Mouse (Mus musculus) lung, embryonic 16.5 days (tissue): ENCODE results near the gene Panx2. TPM values are rescaled to one million over a fixed set of nuclear protein-coding genes. Genes with fewer than 3 reads are reported as not detected.

Source experiments
- ATAC-seq: fragments of 200-750 bp; cut with Nextera tagmentation; 2 replicates; pipeline ENCODE4 v1.8.0; 2017; ENCODE audit warnings: low read depth, mild to moderate bottlenecking, moderate library complexity
- H3K27ac ChIP-seq: fragments of 300-500 bp; sonication (generic); 2 replicates; pipeline ENCODE4 v1.5.1; 2014; ENCODE audit warnings: mild to moderate bottlenecking, control low read depth, low read length
- H3K27me3 ChIP-seq: fragments of 300-500 bp; sonication (generic); 2 replicates; pipeline ENCODE4 v1.6.1; 2014; ENCODE audit warnings: low read depth, low read length, mixed read lengths; ENCODE audit not compliant: control insufficient read depth, insufficient read depth
- H3K36me3 ChIP-seq: fragments of 300-500 bp; sonication (generic); 2 replicates; pipeline ENCODE4 v1.6.1; 2014; ENCODE audit warnings: low read length; ENCODE audit not compliant: control insufficient read depth, insufficient read depth
- H3K4me1 ChIP-seq: fragments of 300-500 bp; sonication (generic); replicated peaks from 2 replicates; pipeline ENCODE4 v1.6.1; 2014; ENCODE audit warnings: low read length, mixed read lengths; ENCODE audit not compliant: control insufficient read depth, insufficient read depth
- H3K4me2 ChIP-seq: fragments of 300-500 bp; sonication (generic); 2 replicates; pipeline ENCODE4 v1.6.1; 2014; ENCODE audit warnings: low read depth, low read length, control low read depth
- H3K4me3 ChIP-seq: fragments of 300-500 bp; sonication (generic); 2 replicates; pipeline ENCODE4 v1.5.1; 2014; ENCODE audit warnings: mild to moderate bottlenecking, low read length, control low read depth
- H3K9ac ChIP-seq: fragments of 300-500 bp; sonication (generic); 2 replicates; pipeline ENCODE4 v1.6.1; 2014; ENCODE audit warnings: low read length, control low read depth
- H3K9me3 ChIP-seq: fragments of 300-500 bp; sonication (generic); 2 replicates; pipeline ENCODE4 v1.6.1; 2016; ENCODE audit warnings: low read length; ENCODE audit not compliant: control insufficient read depth
- WGBS: fragments of 180-500 bp; shearing (Covaris S2); extraction: QIAGEN DNeasy Blood & Tissue Kit; methylation state at CpG from one replicate; pipeline ENCODE4 v1.1.7; 2014; 5-methylcytosine and 5-hydroxymethylcytosine counted together
- polyA plus RNA-seq: library from polyadenylated mRNA; unstranded; fragments of >200 nt; fragmentation: Nextera tagmentation; extraction: Ambion mirVana; gene quantifications from 2 replicates; pipeline ENCODE4 v1.2.1, GENCODE M21; 2015

Panx2 gene
- polyA plus RNA-seq, 1 experiment from 2014 or later: 0.21 TPM

DNA sequence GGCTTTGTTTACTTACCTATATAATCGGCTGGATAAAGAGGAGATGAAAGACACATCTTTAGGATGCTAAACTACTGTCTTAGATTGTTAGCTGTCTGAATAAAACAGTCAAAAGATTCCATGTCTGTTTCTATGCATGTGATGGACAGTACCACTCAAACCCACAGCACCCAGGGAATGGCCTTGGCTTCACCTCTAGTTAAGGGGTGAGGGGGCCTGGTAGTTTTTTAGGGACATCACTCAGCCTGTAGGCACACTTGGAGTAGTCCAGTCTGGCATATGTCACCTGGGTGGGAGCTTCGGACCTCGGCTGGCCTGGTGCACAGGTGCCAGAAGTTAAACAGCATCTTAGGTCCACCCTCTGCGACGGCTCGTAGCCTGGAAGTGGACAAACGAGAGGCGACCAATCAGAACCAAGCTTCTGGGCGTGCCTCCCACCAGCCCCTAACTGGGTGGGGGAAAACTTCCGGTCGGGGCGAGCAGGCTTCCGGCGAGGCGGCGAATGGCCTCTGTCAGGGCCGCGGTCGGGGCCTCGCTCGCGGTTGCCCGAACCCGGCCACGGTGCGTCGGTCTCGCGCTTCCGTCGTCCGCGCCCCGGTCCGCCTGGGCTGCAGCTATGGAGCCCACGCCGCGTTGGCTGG, 29.2 kb downstream of the Panx2 start, which contains the start of gene Selenoo:
TSS of gene Selenoo (plus strand) at position 478 of the 641 bp plus-strand sequence.
- H3K27me3 ChIP-seq: no peaks in the 10 kb centered on the region
- H3K27ac ChIP-seq: peak within 1 kb of the TSS; percentile 83
- H3K36me3 ChIP-seq: peaks cover 32% of the 10 kb centered on the region
- peak within 1 kb of the TSS; percentile 94 for H3K4me3 ChIP-seq
- peaks cover 13% of the 10 kb centered on the region for H3K4me1 ChIP-seq
- no peaks in the 10 kb centered on the region for H3K9me3 ChIP-seq
- H3K4me2 ChIP-seq: peak within 1 kb of the TSS; percentile 97
- WGBS: 1% methylated on average over 36 of the region's 38 CpGs
- H3K9ac ChIP-seq: peak within 1 kb of the TSS; percentile 95
- ATAC-seq: peak; percentile 97

- Histone ChIP-seq H3K9ac (peak overlapping the region; percentile 95), H3K9me3 (no peaks in the 10 kb centered on the region), H3K4me3 (peak overlapping the region; percentile 94), H3K27ac (peak overlapping the region; percentile 83), H3K27me3 (no peaks in the 10 kb centered on the region), H3K36me3 (peaks cover 34% of the 10 kb centered on the region), H3K4me2 (peak overlapping the region; percentile 97), H3K4me1 (peaks cover 13% of the 10 kb centered on the region)
- ATAC-seq: peak; percentile 76
- WGBS: 2% methylated on average over 60 of the region's 68 CpGs
These were observed 29.9 kb downstream of the Panx2 start for GRCm38 (mm10) chr15:89089248-89090051.

- no peak overlapping the region for H3K9ac ChIP-seq
These were observed 31.1 kb downstream of the Panx2 start for GRCm38 (mm10) chr15:89090662-89091061.

DNA sequence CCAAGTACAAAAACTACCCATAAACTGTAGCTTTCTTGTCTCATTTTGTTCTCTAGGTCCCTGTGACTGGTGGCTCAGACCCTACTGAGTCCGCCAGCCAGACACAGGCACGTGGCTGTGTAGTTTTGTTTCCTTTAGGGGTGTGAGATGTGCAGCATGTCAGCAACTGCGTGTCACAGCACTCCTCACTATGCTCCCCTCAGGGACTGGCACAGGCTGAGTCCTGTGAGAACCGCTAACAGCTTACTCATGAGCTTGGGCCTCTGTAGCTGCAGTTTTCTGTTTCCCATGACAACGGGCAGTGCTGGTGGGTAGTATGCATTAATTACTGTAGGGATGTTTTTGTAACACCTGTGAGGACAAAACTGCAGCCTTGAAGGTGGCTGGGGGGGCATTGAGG, 32.6 kb downstream of the Panx2 start:
- H3K36me3 ChIP-seq: peaks cover 37% of the 10 kb centered on the region
- no peaks in the 10 kb centered on the region for H3K9me3 ChIP-seq
- H3K27me3 ChIP-seq: no peaks in the 10 kb centered on the region
- ATAC-seq: no peak
- H3K9ac ChIP-seq: no peak overlapping the region
- no peak overlapping the region for H3K27ac ChIP-seq
- peaks cover 13% of the 10 kb centered on the region for H3K4me1 ChIP-seq
- H3K4me3 ChIP-seq: no peak overlapping the region
- WGBS: 73% methylated on average over 5 of the region's 5 CpGs
- no peak overlapping the region for H3K4me2 ChIP-seq

More at GRCm38 (mm10) chr15:89090662-89091061, 31.1 kb downstream of the Panx2 start:
- H3K27ac ChIP-seq: no peak overlapping the region
- no peak for ATAC-seq
- no peak overlapping the region for H3K4me3 ChIP-seq
- H3K4me2 ChIP-seq: no peak overlapping the region
- H3K27me3 ChIP-seq: no peaks in the 10 kb centered on the region
- 84% methylated on average over 4 of the region's 4 CpGs for WGBS
- H3K9me3 ChIP-seq: no peaks in the 10 kb centered on the region
- H3K36me3 ChIP-seq: peaks cover 35% of the 10 kb centered on the region
- peaks cover 13% of the 10 kb centered on the region for H3K4me1 ChIP-seq

GRCm38 (mm10) chr15:89097450-89097849, 37.9 kb downstream of the Panx2 start:
- no peaks in the 10 kb centered on the region for H3K9me3 ChIP-seq
- no peak overlapping the region for H3K4me3 ChIP-seq
- 87% methylated on average over 5 of the region's 5 CpGs for WGBS
- peaks cover 68% of the 10 kb centered on the region for H3K36me3 ChIP-seq
- no peaks in the 10 kb centered on the region for H3K27me3 ChIP-seq
- no peaks in the 10 kb centered on the region for H3K4me1 ChIP-seq
- H3K9ac ChIP-seq: no peak overlapping the region
- H3K27ac ChIP-seq: no peak overlapping the region
- H3K4me2 ChIP-seq: no peak overlapping the region
- no peak for ATAC-seq

GRCm38 (mm10) chr15:89098616-89099015, 39.1 kb downstream of the Panx2 start:
- peaks cover 62% of the 10 kb centered on the region for H3K36me3 ChIP-seq
- no peak overlapping the region for H3K9ac ChIP-seq
- no peak overlapping the region for H3K4me3 ChIP-seq
- no peak overlapping the region for H3K4me2 ChIP-seq
- no peaks in the 10 kb centered on the region for H3K4me1 ChIP-seq
- no peaks in the 10 kb centered on the region for H3K27me3 ChIP-seq
- WGBS: 94% methylated on average over 7 of the region's 7 CpGs
- H3K27ac ChIP-seq: no peak overlapping the region
- no peak for ATAC-seq
- H3K9me3 ChIP-seq: no peaks in the 10 kb centered on the region

DNA sequence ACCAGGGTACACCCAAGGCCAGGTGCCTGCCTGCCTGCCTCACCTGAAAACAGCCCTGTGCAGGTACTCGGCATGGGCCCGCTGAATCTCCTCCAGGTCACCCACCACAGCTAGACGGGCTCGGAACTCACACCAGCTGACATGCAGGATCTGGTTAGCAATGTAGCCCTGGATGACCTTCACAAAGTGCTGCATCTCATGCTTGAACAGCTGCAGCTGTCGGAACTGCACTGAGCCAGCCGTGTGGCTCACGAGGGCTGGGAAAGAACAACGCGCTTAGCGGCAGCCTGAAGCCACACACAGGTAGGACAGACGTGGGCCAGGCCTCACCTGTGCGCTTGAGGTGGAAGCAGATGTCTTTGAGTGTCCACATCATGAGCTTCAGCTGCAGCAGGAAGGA, 41.3 kb downstream of the Panx2 start:
- Histone ChIP-seq H3K4me3 (no peak overlapping the region), H3K27me3 (no peaks in the 10 kb centered on the region), H3K4me1 (no peaks in the 10 kb centered on the region), H3K4me2 (no peak overlapping the region), H3K9me3 (no peaks in the 10 kb centered on the region), H3K27ac (no peak overlapping the region), H3K9ac (no peak overlapping the region), H3K36me3 (peaks cover 57% of the 10 kb centered on the region)
- ATAC-seq: peak; percentile 31; the same call in 1 of the 2 replicates
- 88% methylated on average over 12 of the region's 12 CpGs for WGBS

- H3K4me1 ChIP-seq: no peaks in the 10 kb centered on the region
- WGBS: 68% methylated on average over 5 of the region's 5 CpGs
- H3K27me3 ChIP-seq: no peaks in the 10 kb centered on the region
- no peak overlapping the region for H3K27ac ChIP-seq
- H3K9ac ChIP-seq: no peak overlapping the region
- no peak overlapping the region for H3K4me2 ChIP-seq
- no peak for ATAC-seq
- H3K4me3 ChIP-seq: no peak overlapping the region
- no peaks in the 10 kb centered on the region for H3K9me3 ChIP-seq
- peaks cover 54% of the 10 kb centered on the region for H3K36me3 ChIP-seq
These were observed 43.1 kb downstream of the Panx2 start for GRCm38 (mm10) chr15:89102646-89103045.

DNA sequence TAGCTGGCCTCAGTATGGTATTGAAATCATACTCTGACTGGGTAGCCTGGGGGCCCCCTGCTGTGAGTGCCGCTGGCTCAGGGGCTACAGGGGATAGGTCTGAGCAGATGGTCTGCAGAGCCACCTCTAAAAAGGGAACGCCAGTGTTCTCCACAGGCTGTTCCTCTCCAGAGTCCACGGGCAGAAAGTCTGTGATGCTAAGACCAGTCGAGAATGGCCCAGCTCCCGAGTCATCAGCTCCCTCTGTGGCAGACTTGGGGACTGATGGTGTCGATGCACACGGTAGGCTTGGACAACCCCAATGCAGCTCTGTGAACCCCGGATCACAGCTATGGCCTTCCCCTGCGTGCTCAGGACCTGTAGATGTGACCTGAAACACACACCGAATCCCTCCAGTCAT, 44.4 kb downstream of the Panx2 start:
- Histone ChIP-seq H3K9me3 (no peaks in the 10 kb centered on the region), H3K36me3 (peaks cover 57% of the 10 kb centered on the region), H3K4me2 (no peak overlapping the region), H3K4me3 (no peak overlapping the region), H3K4me1 (no peaks in the 10 kb centered on the region), H3K27ac (no peak overlapping the region), H3K27me3 (no peaks in the 10 kb centered on the region), H3K9ac (no peak overlapping the region)
- 87% methylated on average over 10 of the region's 10 CpGs for WGBS
- no peak for ATAC-seq
